Mouse (Mus musculus) limb, embryonic 14.5 days (tissue): Measurements from ENCODE around the gene Abhd2. TPM values are rescaled to one million over a fixed set of nuclear protein-coding genes. Genes with fewer than 3 reads are reported as not detected.

ENCODE experiments used
- ATAC-seq: fragments of 200-750 bp; cut with Nextera tagmentation; 2 replicates; pipeline ENCODE4 v1.8.0; 2017; ENCODE audit warnings: low read depth, moderate number of reproducible peaks, moderate TSS enrichment; ENCODE audit not compliant: low FRiP score
- DNase-seq: peaks from one replicate; pipeline ENCODE4 v3.0.0-alpha.2; 2015; ENCODE audit warnings: low spot score
- H3K27ac ChIP-seq: fragments of 300-500 bp; sonication (generic); replicated peaks from 2 replicates; pipeline ENCODE4 v1.5.1; 2014; ENCODE audit warnings: low read depth, mild to moderate bottlenecking, low read length, moderate library complexity, mixed read lengths
- H3K27me3 ChIP-seq: fragments of 300-500 bp; sonication (generic); 2 replicates; pipeline ENCODE4 v1.6.1; 2014; ENCODE audit warnings: low read length, mixed read lengths; ENCODE audit not compliant: control insufficient read depth, insufficient read depth
- H3K36me3 ChIP-seq: fragments of 300-500 bp; sonication (generic); 2 replicates; pipeline ENCODE4 v1.6.1; 2014; ENCODE audit warnings: mild to moderate bottlenecking, low read length, moderate library complexity, mixed read lengths; ENCODE audit not compliant: control insufficient read depth, insufficient read depth
- H3K4me1 ChIP-seq: fragments of 300-500 bp; sonication (generic); 2 replicates; pipeline ENCODE4 v1.6.1; 2014; ENCODE audit warnings: antibody characterized with exemption, low read length, mixed read lengths; ENCODE audit not compliant: control insufficient read depth, insufficient read depth
- H3K4me2 ChIP-seq: fragments of 300-500 bp; sonication (generic); replicated peaks from 2 replicates; pipeline ENCODE4 v1.6.1; 2014; ENCODE audit warnings: low read depth, mild to moderate bottlenecking, low read length, moderate library complexity; ENCODE audit not compliant: severe bottlenecking
- H3K4me3 ChIP-seq: fragments of 300-500 bp; sonication (generic); replicated peaks from 2 replicates; pipeline ENCODE4 v1.5.1; 2014; ENCODE audit warnings: low read length
- H3K9ac ChIP-seq: fragments of 300-500 bp; sonication (generic); 2 replicates; pipeline ENCODE4 v1.6.1; 2014; ENCODE audit warnings: mild to moderate bottlenecking, low read depth, low read length, moderate library complexity; ENCODE audit not compliant: severe bottlenecking
- H3K9me3 ChIP-seq: fragments of 300-500 bp; sonication (generic); 2 replicates; pipeline ENCODE4 v1.6.1; 2016; ENCODE audit warnings: low read length; ENCODE audit not compliant: control insufficient read depth
- POLR2A ChIP-seq: fragments of 200-500 bp; IDR thresholded peaks from 2 replicates; pipeline ENCODE4 v1.8.0; 2012; ENCODE audit warnings: inconsistent platforms, mild to moderate bottlenecking, moderate library complexity, borderline replicate concordance; ENCODE audit not compliant: insufficient read depth, insufficient read length; ENCODE audit errors: extremely low read depth
- WGBS: fragments of 180-500 bp; shearing (Covaris S2); extraction: QIAGEN DNeasy Blood & Tissue Kit; methylation state at CpG from one replicate; pipeline ENCODE4 v1.1.7; 2014; 5-methylcytosine and 5-hydroxymethylcytosine counted together
- polyA plus RNA-seq, 2 experiments: library from polyadenylated mRNA; depleted of rRNA in 1 of 2; stranded (reverse) in 1 of 2; unstranded in 1 of 2; fragments of >200 nt; fragmentation: Nextera tagmentation in 1 of 2; extraction: Ambion mirVana in 1 of 2; gene quantifications; 2 replicates each; pipeline versions ENCODE4 v1.2.1 to v1.2.3; 2012 to 2014

Gene Abhd2
- polyA plus RNA-seq, 2 experiments = 7.8 to 10.9 TPM

- no peak for DNase-seq
- Histone ChIP-seq H3K27me3 (no peaks in the 10 kb centered on the region), H3K27ac (0 out of 2 replicates have a peak overlapping the region, but pooled peaks have one; percentile 33), H3K4me3 (no peak overlapping the region), H3K4me1 (peaks cover 44% of the 10 kb centered on the region), H3K4me2 (no peak overlapping the region), H3K9me3 (no peaks in the 10 kb centered on the region), H3K36me3 (no peaks in the 10 kb centered on the region), H3K9ac (no peak overlapping the region)
- WGBS = 77% methylated on average over 5 of the region's 5 CpGs
- ATAC-seq = no peak
- no peak for TF ChIP-seq POLR2A
These were observed 38.5 kb downstream of the Abhd2 start for GRCm38 (mm10) chr7:79311420-79311988.

- 25% methylated on average over 7 of the region's 8 CpGs for WGBS
- no peaks in the 10 kb centered on the region for H3K9me3 ChIP-seq
- no peaks in the 10 kb centered on the region for H3K27me3 ChIP-seq
- peaks cover 51% of the 10 kb centered on the region for H3K4me1 ChIP-seq
- H3K27ac ChIP-seq = peak overlapping the region; percentile 80
- H3K4me3 ChIP-seq = no peak overlapping the region
- ATAC-seq = no peak
- no peaks in the 10 kb centered on the region for H3K36me3 ChIP-seq
- no peak for TF ChIP-seq POLR2A
- DNase-seq = peak; percentile 56
- no peak overlapping the region; the same call in 1 of the 2 replicates for H3K4me2 ChIP-seq
- no peak overlapping the region for H3K9ac ChIP-seq
These were observed 39.2 kb downstream of the Abhd2 start for GRCm38 (mm10) chr7:79312246-79312645.

DNA sequence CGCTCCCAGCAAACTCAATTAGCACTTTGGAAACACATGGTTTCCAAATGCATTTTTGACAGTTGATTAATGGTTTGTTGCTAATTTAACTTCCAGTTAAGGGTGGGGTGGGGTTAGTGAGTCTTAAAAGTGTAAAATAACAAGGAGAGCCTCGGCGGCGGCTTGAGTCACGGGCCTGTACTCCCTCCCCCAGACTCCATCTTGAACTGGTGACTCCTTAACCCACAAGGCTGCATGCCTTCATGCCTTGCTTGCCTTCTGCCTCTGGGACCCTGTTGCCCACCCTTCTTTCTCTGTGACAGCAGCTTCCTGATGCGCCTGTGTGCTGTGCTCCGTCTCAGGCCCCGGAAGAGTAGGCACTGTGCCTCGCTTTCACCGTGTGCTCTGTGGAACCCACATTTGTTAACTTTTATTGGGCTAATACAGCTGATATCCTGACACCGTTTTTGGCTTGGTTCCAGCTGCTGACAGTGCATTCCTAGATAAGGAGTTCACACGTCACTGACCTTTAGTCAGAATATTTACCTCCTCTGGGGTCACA lies 40.6 kb downstream of the Abhd2 start:
- Histone ChIP-seq H3K9me3 (no peaks in the 10 kb centered on the region), H3K36me3 (no peaks in the 10 kb centered on the region), H3K4me1 (peaks cover 64% of the 10 kb centered on the region), H3K27ac (no peak overlapping the region), H3K9ac (no peak overlapping the region), H3K27me3 (no peaks in the 10 kb centered on the region), H3K4me2 (no peak overlapping the region), H3K4me3 (no peak overlapping the region)
- no peak for DNase-seq
- WGBS = 20% methylated on average over 12 of the region's 12 CpGs
- TF ChIP-seq POLR2A = no peak
- ATAC-seq = no peak

- H3K4me2 ChIP-seq = no peak overlapping the region
- ATAC-seq = no peak
- no peaks in the 10 kb centered on the region for H3K27me3 ChIP-seq
- 64% methylated on average over 5 of the region's 5 CpGs for WGBS
- peaks cover 59% of the 10 kb centered on the region for H3K4me1 ChIP-seq
- H3K9ac ChIP-seq = no peak overlapping the region
- TF ChIP-seq POLR2A = no peak
- H3K4me3 ChIP-seq = no peak overlapping the region
- H3K9me3 ChIP-seq = no peaks in the 10 kb centered on the region
- H3K36me3 ChIP-seq = no peaks in the 10 kb centered on the region
- H3K27ac ChIP-seq = no peak overlapping the region
- DNase-seq = no peak
These were observed 41.5 kb downstream of the Abhd2 start for GRCm38 (mm10) chr7:79314517-79314916.

GRCm38 (mm10) chr7:79315149-79315548 lies 42.1 kb downstream of the Abhd2 start:
- TF ChIP-seq POLR2A = no peak
- H3K36me3 ChIP-seq = no peaks in the 10 kb centered on the region
- no peak for ATAC-seq
- no peaks in the 10 kb centered on the region for H3K9me3 ChIP-seq
- WGBS = 58% methylated on average over 8 of the region's 8 CpGs
- H3K4me2 ChIP-seq = no peak overlapping the region
- no peak overlapping the region for H3K9ac ChIP-seq
- H3K27me3 ChIP-seq = no peaks in the 10 kb centered on the region
- no peak overlapping the region for H3K27ac ChIP-seq
- no peak overlapping the region for H3K4me3 ChIP-seq
- DNase-seq = no peak
- peaks cover 56% of the 10 kb centered on the region for H3K4me1 ChIP-seq
